Mouse (Mus musculus): ENCODE results near the gene Gm10974. TPM values are rescaled to one million over a fixed set of nuclear protein-coding genes. Genes with fewer than 3 reads are reported as not detected.

Gm10974 gene
- polyA plus RNA-seq (2012; fragmentation: generic; extraction: Trizol), result not detected
- long read RNA-seq, experiment 1, result 0 reads
- long read RNA-seq, experiment 2, result 0 reads

GRCm38 (mm10) chr7:66365904-66366303, at the start of gene Gm10974:
TSS of gene Gm10974 (plus strand) at chr7:66365905.
- Histone ChIP-seq H3K79me2 (ENCODE audit: control insufficient read depth, insufficient read depth) (peaks cover 76% of the 10 kb centered on the region), H3K4me3 (ENCODE audit: insufficient read depth, poor library complexity, severe bottlenecking) (no peak within 1 kb of the TSS), H3K27me3 (ENCODE audit: control insufficient read depth, insufficient read depth, insufficient read length) (no peaks in the 10 kb centered on the region), H3K79me3 (ENCODE audit: low read depth) (peaks cover 44% of the 10 kb centered on the region), H3ac (ENCODE audit: control insufficient read depth, insufficient read length, low read depth) (no peak within 1 kb of the TSS), H3K36me3 (ENCODE audit: control insufficient read depth, insufficient read depth) (peaks cover 42% of the 10 kb centered on the region)
- TF ChIP-seq CTCF (IDR thresholded peaks at IDR 0.05; ENCODE audit: control insufficient read depth, insufficient read depth, insufficient read length) (no peak), MYOG (IDR thresholded peaks at IDR 0.05; ENCODE audit: control insufficient read depth, extremely low read depth, insufficient read length) (no peak), MYOD1 (IDR thresholded peaks at IDR 0.05; ENCODE audit: control insufficient read depth, insufficient read length, low read depth) (peak; percentile 75), FOSL1 (IDR thresholded peaks at IDR 0.05; ENCODE audit: insufficient read depth, low read length, poor library complexity, severe bottlenecking) (peak; percentile 45), USF1 (IDR thresholded peaks at IDR 0.05; ENCODE audit: low read depth) (no peak), CEBPB (IDR thresholded peaks at IDR 0.05; ENCODE audit: low read depth) (no peak), MAX (IDR thresholded peaks at IDR 0.05) (peak; percentile 31)

- no peak overlapping the region for H3ac ChIP-seq (ENCODE audit: control insufficient read depth, insufficient read length, low read depth)
- H3K79me3 ChIP-seq (ENCODE audit: low read depth), result peaks cover 2% of the 10 kb centered on the region
- no peaks in the 10 kb centered on the region for H3K27me3 ChIP-seq (ENCODE audit: control insufficient read depth, insufficient read depth, insufficient read length)
- TF ChIP-seq USF1 (IDR thresholded peaks at IDR 0.05; ENCODE audit: low read depth) (no peak), FOSL1 (IDR thresholded peaks at IDR 0.05; ENCODE audit: insufficient read depth, low read length, poor library complexity, severe bottlenecking) (no peak), MYOD1 (IDR thresholded peaks at IDR 0.05; ENCODE audit: control insufficient read depth, insufficient read length, low read depth) (no peak)
- H3K36me3 ChIP-seq (ENCODE audit: control insufficient read depth, insufficient read depth), result peaks cover 12% of the 10 kb centered on the region
- no peak overlapping the region for H3K4me3 ChIP-seq (ENCODE audit: insufficient read depth, poor library complexity, severe bottlenecking)
- no peaks in the 10 kb centered on the region for H3K79me2 ChIP-seq (ENCODE audit: control insufficient read depth, insufficient read depth)
Observed at GRCm38 (mm10) chr7:66318147-66318546, 47.6 kb upstream of the Gm10974 start.

DNA sequence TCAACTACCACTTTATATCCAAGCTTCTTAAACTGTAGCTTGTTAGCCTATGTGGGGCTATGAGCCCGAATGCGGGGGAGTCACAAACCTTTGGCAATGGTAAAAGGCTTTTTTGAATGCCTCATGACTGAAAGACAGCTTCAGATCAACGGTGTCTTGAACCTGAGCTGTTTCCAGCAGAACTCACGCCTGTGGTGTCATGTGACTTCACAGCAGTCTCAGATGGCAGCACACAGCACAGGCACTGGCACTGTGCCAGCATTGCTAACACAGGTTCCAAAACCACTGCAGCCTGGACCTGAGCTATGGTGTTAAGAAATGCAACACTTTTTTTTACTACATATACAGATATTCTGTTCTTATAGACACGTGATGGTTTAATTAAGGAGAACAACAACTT, 44.7 kb upstream of the Gm10974 start:
- no peaks in the 10 kb centered on the region for H3K79me2 ChIP-seq (ENCODE audit: control insufficient read depth, insufficient read depth)
- H3K4me3 ChIP-seq (ENCODE audit: insufficient read depth, poor library complexity, severe bottlenecking), result no peak overlapping the region
- H3K27me3 ChIP-seq (ENCODE audit: control insufficient read depth, insufficient read depth, insufficient read length), result no peaks in the 10 kb centered on the region
- TF ChIP-seq FOSL1 (IDR thresholded peaks at IDR 0.05; ENCODE audit: insufficient read depth, low read length, poor library complexity, severe bottlenecking) (no peak), MYOD1 (IDR thresholded peaks at IDR 0.05; ENCODE audit: control insufficient read depth, insufficient read length, low read depth) (no peak), MYOG (IDR thresholded peaks at IDR 0.05; ENCODE audit: control insufficient read depth, extremely low read depth, insufficient read length) (no peak), USF1 (IDR thresholded peaks at IDR 0.05; ENCODE audit: low read depth) (no peak), CEBPB (IDR thresholded peaks at IDR 0.05; ENCODE audit: low read depth) (no peak), CTCF (IDR thresholded peaks at IDR 0.05; ENCODE audit: control insufficient read depth, insufficient read depth, insufficient read length) (no peak), MAX (IDR thresholded peaks at IDR 0.05) (no peak)
- H3ac ChIP-seq (ENCODE audit: control insufficient read depth, insufficient read length, low read depth), result no peak overlapping the region
- H3K36me3 ChIP-seq (ENCODE audit: control insufficient read depth, insufficient read depth), result peaks cover 38% of the 10 kb centered on the region
- peaks cover 2% of the 10 kb centered on the region for H3K79me3 ChIP-seq (ENCODE audit: low read depth)

GRCm38 (mm10) chr7:66323252-66324015, 42.3 kb upstream of the Gm10974 start:
- H3K79me2 ChIP-seq (ENCODE audit: control insufficient read depth, insufficient read depth), result peaks cover 3% of the 10 kb centered on the region
- H3ac ChIP-seq (ENCODE audit: control insufficient read depth, insufficient read length, low read depth), result no peak overlapping the region
- TF ChIP-seq USF1 (IDR thresholded peaks at IDR 0.05; ENCODE audit: low read depth) (no peak), MYOG (IDR thresholded peaks at IDR 0.05; ENCODE audit: control insufficient read depth, extremely low read depth, insufficient read length) (no peak), FOSL1 (IDR thresholded peaks at IDR 0.05; ENCODE audit: insufficient read depth, low read length, poor library complexity, severe bottlenecking) (no peak), MAX (IDR thresholded peaks at IDR 0.05) (no peak)
- peaks cover 3% of the 10 kb centered on the region for H3K79me3 ChIP-seq (ENCODE audit: low read depth)
- no peaks in the 10 kb centered on the region for H3K27me3 ChIP-seq (ENCODE audit: control insufficient read depth, insufficient read depth, insufficient read length)
- no peak overlapping the region for H3K4me3 ChIP-seq (ENCODE audit: insufficient read depth, poor library complexity, severe bottlenecking)
- peaks cover 49% of the 10 kb centered on the region for H3K36me3 ChIP-seq (ENCODE audit: control insufficient read depth, insufficient read depth)

GRCm38 (mm10) chr7:66325419-66326053, 40.2 kb upstream of the Gm10974 start:
- H3ac ChIP-seq (ENCODE audit: control insufficient read depth, insufficient read length, low read depth), result no peak overlapping the region
- peaks cover 5% of the 10 kb centered on the region for H3K79me2 ChIP-seq (ENCODE audit: control insufficient read depth, insufficient read depth)
- no peaks in the 10 kb centered on the region for H3K27me3 ChIP-seq (ENCODE audit: control insufficient read depth, insufficient read depth, insufficient read length)
- TF ChIP-seq MYOD1 (IDR thresholded peaks at IDR 0.05; ENCODE audit: control insufficient read depth, insufficient read length, low read depth) (no peak), MYOG (IDR thresholded peaks at IDR 0.05; ENCODE audit: control insufficient read depth, extremely low read depth, insufficient read length) (no peak), USF1 (IDR thresholded peaks at IDR 0.05; ENCODE audit: low read depth) (no peak), CEBPB (IDR thresholded peaks at IDR 0.05; ENCODE audit: low read depth) (no peak), CTCF (IDR thresholded peaks at IDR 0.05; ENCODE audit: control insufficient read depth, insufficient read depth, insufficient read length) (no peak), MAX (IDR thresholded peaks at IDR 0.05) (no peak), FOSL1 (IDR thresholded peaks at IDR 0.05; ENCODE audit: insufficient read depth, low read length, poor library complexity, severe bottlenecking) (no peak)
- H3K4me3 ChIP-seq (ENCODE audit: insufficient read depth, poor library complexity, severe bottlenecking), result no peak overlapping the region
- H3K79me3 ChIP-seq (ENCODE audit: low read depth), result peaks cover 3% of the 10 kb centered on the region
- H3K36me3 ChIP-seq (ENCODE audit: control insufficient read depth, insufficient read depth), result peaks cover 64% of the 10 kb centered on the region
